Mouse (Mus musculus): ENCODE data around the gene Anks1.

Anks1 gene

GRCm38 (mm10) chr17:28052293-28052863 is 143.3 kb downstream of the Anks1 start:
- DNase-seq (ENCODE audit: low read depth, low spot score), result no peak

- DNase-seq (ENCODE audit: low read depth, low spot score), result no peak
Observed at GRCm38 (mm10) chr17:28058346-28058745, 149.2 kb downstream of the Anks1 start.

- DNase-seq (ENCODE audit: low read depth, low spot score), result no peak
Observed at GRCm38 (mm10) chr17:28060681-28061080, 151.6 kb downstream of the Anks1 start.

GRCm38 (mm10) chr17:28061472-28061871 is 152.4 kb downstream of the Anks1 start:
- DNase-seq (ENCODE audit: low read depth, low spot score), result no peak

GRCm38 (mm10) chr17:28062710-28063109 is 153.6 kb downstream of the Anks1 start:
- no peak for DNase-seq (ENCODE audit: low read depth, low spot score)

- DNase-seq (ENCODE audit: low read depth, low spot score), result no peak
Observed at GRCm38 (mm10) chr17:28063163-28063562, 154.1 kb downstream of the Anks1 start.

GRCm38 (mm10) chr17:28067303-28067702 is 158.2 kb downstream of the Anks1 start:
- no peak for DNase-seq (ENCODE audit: low read depth, low spot score)

GRCm38 (mm10) chr17:28069446-28069845 is 160.3 kb downstream of the Anks1 start:
- no peak for DNase-seq (ENCODE audit: low read depth, low spot score)

GRCm38 (mm10) chr17:28070256-28070655 is 161.2 kb downstream of the Anks1 start:
- no peak for DNase-seq (ENCODE audit: low read depth, low spot score)

- no peak for DNase-seq (ENCODE audit: low read depth, low spot score)
Observed at GRCm38 (mm10) chr17:28072730-28073129, 163.6 kb downstream of the Anks1 start.

GRCm38 (mm10) chr17:28074486-28074885 is 165.4 kb downstream of the Anks1 start:
- no peak for DNase-seq (ENCODE audit: low read depth, low spot score)

- DNase-seq (ENCODE audit: low read depth, low spot score), result no peak
Observed at GRCm38 (mm10) chr17:28078028-28078427, 168.9 kb downstream of the Anks1 start.

GRCm38 (mm10) chr17:28079618-28080017 is 170.5 kb downstream of the Anks1 start:
- peak; percentile 42 for DNase-seq (ENCODE audit: low read depth, low spot score)

GRCm38 (mm10) chr17:28080045-28080816 is 171.1 kb downstream of the Anks1 start, which contains the start of gene Tcp11:
Tcp11 (minus strand) TSS chr17:28080639.
- DNase-seq (ENCODE audit: low read depth, low spot score), result no peak

GRCm38 (mm10) chr17:28080817-28081165 is 171.7 kb downstream of the Anks1 start:
- DNase-seq (ENCODE audit: low read depth, low spot score), result no peak

GRCm38 (mm10) chr17:28081385-28081784 is 172.3 kb downstream of the Anks1 start:
- DNase-seq (ENCODE audit: low read depth, low spot score), result no peak

GRCm38 (mm10) chr17:28081856-28082255 is 172.8 kb downstream of the Anks1 start:
- DNase-seq (ENCODE audit: low read depth, low spot score), result no peak

- no peak for DNase-seq (ENCODE audit: low read depth, low spot score)
Observed at GRCm38 (mm10) chr17:28082863-28083262, 173.8 kb downstream of the Anks1 start.

- DNase-seq (ENCODE audit: low read depth, low spot score), result no peak
Observed at GRCm38 (mm10) chr17:28084395-28084905, 175.3 kb downstream of the Anks1 start.

- peak; percentile 91 for DNase-seq (ENCODE audit: low read depth, low spot score)
Observed at GRCm38 (mm10) chr17:28084964-28085363, 175.9 kb downstream of the Anks1 start.

GRCm38 (mm10) chr17:28087430-28087829 is 178.3 kb downstream of the Anks1 start:
- no peak for DNase-seq (ENCODE audit: low read depth, low spot score)

- no peak for DNase-seq (ENCODE audit: low read depth, low spot score)
Observed at GRCm38 (mm10) chr17:28088718-28089117, 179.6 kb downstream of the Anks1 start.

- no peak for DNase-seq (ENCODE audit: low read depth, low spot score)
Observed at GRCm38 (mm10) chr17:28092297-28092696, 183.2 kb downstream of the Anks1 start.

Data from skeletal muscle tissue, adult 2 months (tissue).